Mouse (Mus musculus) spleen, adult 2 months (tissue): ENCODE data around the gene Grm4. TPM values are rescaled to one million over a fixed set of nuclear protein-coding genes. Genes with fewer than 3 reads are reported as not detected.

Experiments
- DNase-seq, 2 experiments: peaks; one replicate each; pipeline versions ENCODE4 v3.0.0 to v3.0.0-alpha.2; 2012 to 2021; ENCODE audit warnings: low spot score in 2 of 2, low read depth in 1 of 2
- H3K27ac ChIP-seq: fragments of 200-500 bp; 2 replicates; pipeline ENCODE4 v1.5.1; 2012; ENCODE audit warnings: low read length, inconsistent platforms; ENCODE audit not compliant: insufficient read depth
- H3K27me3 ChIP-seq: fragments of 200-500 bp; 2 replicates; pipeline ENCODE4 v1.6.1; 2012; ENCODE audit warnings: mild to moderate bottlenecking, moderate library complexity, low read length, inconsistent platforms; ENCODE audit not compliant: control insufficient read depth, insufficient read depth
- H3K36me3 ChIP-seq: fragments of 200-500 bp; 2 replicates; pipeline ENCODE4 v1.6.1; 2012; ENCODE audit warnings: mild to moderate bottlenecking, low read length, inconsistent platforms; ENCODE audit not compliant: control insufficient read depth, insufficient read depth
- H3K4me1 ChIP-seq: fragments of 200-500 bp; 2 replicates; pipeline ENCODE4 v1.6.1; 2011; ENCODE audit warnings: inconsistent platforms; ENCODE audit not compliant: control insufficient read depth, insufficient read depth, insufficient read length
- H3K4me3 ChIP-seq: fragments of 200-500 bp; 2 replicates; pipeline ENCODE4 v1.5.1; 2011; ENCODE audit warnings: mild to moderate bottlenecking, inconsistent platforms; ENCODE audit not compliant: insufficient read depth, insufficient read length; ENCODE audit errors: extremely low read depth
- CTCF ChIP-seq: fragments of 200-500 bp; IDR thresholded peaks from 2 replicates; pipeline ENCODE4 v1.5.1; 2011; ENCODE audit warnings: mild to moderate bottlenecking, inconsistent platforms; ENCODE audit not compliant: insufficient read depth, insufficient read length, insufficient replicate concordance; ENCODE audit errors: extremely low read depth
- POLR2A ChIP-seq: fragments of 200-500 bp; IDR thresholded peaks from 2 replicates; pipeline ENCODE4 v1.6.1; 2011; ENCODE audit warnings: low read depth, low read length, inconsistent platforms
- WGBS: fragments of 180-500 bp; shearing (Covaris S2); methylation state at CpG from one replicate; pipeline ENCODE4 v1.1.7; 2018; 5-methylcytosine and 5-hydroxymethylcytosine counted together
- polyA plus RNA-seq: library from polyadenylated mRNA; depleted of rRNA; stranded (reverse); fragments of >200 nt; gene quantifications from 2 replicates; pipeline ENCODE4 v1.2.3, GENCODE M21; 2012

Grm4 gene
- polyA plus RNA-seq, 1 experiment = 0.11 TPM

- H3K4me3 ChIP-seq = peak within 1 kb of the TSS; percentile 73
- WGBS = under 1% methylated on average over 78 of the region's 79 CpGs
- peaks cover 10% of the 10 kb centered on the region for H3K36me3 ChIP-seq
- H3K4me1 ChIP-seq = peaks cover 27% of the 10 kb centered on the region
- peak within 1 kb of the TSS; percentile 97 for H3K27ac ChIP-seq
- no peaks in the 10 kb centered on the region for H3K27me3 ChIP-seq
- TF ChIP-seq CTCF (no peak), POLR2A (peak; percentile 97)
- DNase-seq = peak; percentile 81 to 89
These were observed 35.3 kb upstream of the Grm4 start, which contains the start of gene Hmga1 for GRCm38 (mm10) chr17:27556315-27557011. Gene Hmga1, plus strand, starts transcription at chr17:27556497.

- WGBS = 2% methylated on average over 55 of the region's 55 CpGs
- Histone ChIP-seq H3K36me3 (peaks cover 4% of the 10 kb centered on the region; the same call in 1 of the 2 replicates), H3K27me3 (no peaks in the 10 kb centered on the region), H3K4me3 (peak overlapping the region; percentile 73), H3K4me1 (peaks cover 27% of the 10 kb centered on the region), H3K27ac (peak overlapping the region; percentile 94)
- no peak for TF ChIP-seq POLR2A
- no peak for TF ChIP-seq CTCF
- DNase-seq = peak; percentile 71 to 79
These were observed 34.4 kb upstream of the Grm4 start for GRCm38 (mm10) chr17:27555512-27556172.

- peaks cover 25% of the 10 kb centered on the region for H3K4me1 ChIP-seq
- DNase-seq = peak in 1 of 2 experiments; percentile 42
- peak overlapping the region; percentile 73 for H3K4me3 ChIP-seq
- H3K27ac ChIP-seq = peak overlapping the region; percentile 94
- H3K27me3 ChIP-seq = no peaks in the 10 kb centered on the region
- H3K36me3 ChIP-seq = peaks cover 2% of the 10 kb centered on the region; the same call in 1 of the 2 replicates
- no peak for TF ChIP-seq POLR2A
- no peak for TF ChIP-seq CTCF
- WGBS = under 1% methylated on average over 31 of the region's 39 CpGs
These were observed 33.9 kb upstream of the Grm4 start for GRCm38 (mm10) chr17:27555075-27555511.

GRCm38 (mm10) chr17:27554062-27554960 is 33.1 kb upstream of the Grm4 start:
- 0 out of 2 replicates have a peak overlapping the region, but pooled peaks have one; percentile 29 for H3K4me3 ChIP-seq
- no peak for DNase-seq
- TF ChIP-seq CTCF (no peak), POLR2A (no peak)
- H3K4me1 ChIP-seq = peaks cover 22% of the 10 kb centered on the region
- H3K27me3 ChIP-seq = no peaks in the 10 kb centered on the region
- H3K27ac ChIP-seq = peak overlapping the region; percentile 26; the same call in 1 of the 2 replicates
- 59% methylated on average over 20 of the region's 20 CpGs for WGBS
- H3K36me3 ChIP-seq = no peaks in the 10 kb centered on the region

GRCm38 (mm10) chr17:27552215-27553201 is 31.3 kb upstream of the Grm4 start:
- Histone ChIP-seq H3K27ac (no peak overlapping the region), H3K4me1 (peaks cover 13% of the 10 kb centered on the region), H3K27me3 (no peaks in the 10 kb centered on the region), H3K36me3 (no peaks in the 10 kb centered on the region), H3K4me3 (no peak overlapping the region)
- no peak for TF ChIP-seq CTCF
- 41% methylated on average over 23 of the region's 23 CpGs for WGBS
- no peak for DNase-seq
